Mouse (Mus musculus) liver, adult 2 months (tissue): ENCODE measurements around the gene Pde6d.

Experiments
- CTCF ChIP-seq: fragments of 200-500 bp; IDR thresholded peaks from 2 replicates; pipeline ENCODE4 v1.5.1; 2011; ENCODE audit warnings: low read depth, low read length, control low read depth
- POLR2A ChIP-seq: fragments of 200-500 bp; IDR thresholded peaks from 2 replicates; pipeline ENCODE4 v1.6.1; 2011; ENCODE audit warnings: low read length, control low read depth; ENCODE audit not compliant: insufficient read depth; ENCODE audit errors: extremely low read depth

GRCm38 (mm10) chr1:86525499-86526115 lies 56.8 kb downstream of the Pde6d start:
- TF ChIP-seq POLR2A (no peak), CTCF (0 out of 2 replicates have a peak, but pooled peaks have one; percentile 8)
